Mouse (Mus musculus): ENCODE results near the gene Gm48551. TPM values are rescaled to one million over a fixed set of nuclear protein-coding genes. Genes with fewer than 3 reads are reported as not detected.
A peak's percentile ranks its signal among the peaks of the same experiment; 100 is the strongest.

Gene Gm48551
- polyA plus RNA-seq, 1 experiment, result 3.7 TPM

DNA sequence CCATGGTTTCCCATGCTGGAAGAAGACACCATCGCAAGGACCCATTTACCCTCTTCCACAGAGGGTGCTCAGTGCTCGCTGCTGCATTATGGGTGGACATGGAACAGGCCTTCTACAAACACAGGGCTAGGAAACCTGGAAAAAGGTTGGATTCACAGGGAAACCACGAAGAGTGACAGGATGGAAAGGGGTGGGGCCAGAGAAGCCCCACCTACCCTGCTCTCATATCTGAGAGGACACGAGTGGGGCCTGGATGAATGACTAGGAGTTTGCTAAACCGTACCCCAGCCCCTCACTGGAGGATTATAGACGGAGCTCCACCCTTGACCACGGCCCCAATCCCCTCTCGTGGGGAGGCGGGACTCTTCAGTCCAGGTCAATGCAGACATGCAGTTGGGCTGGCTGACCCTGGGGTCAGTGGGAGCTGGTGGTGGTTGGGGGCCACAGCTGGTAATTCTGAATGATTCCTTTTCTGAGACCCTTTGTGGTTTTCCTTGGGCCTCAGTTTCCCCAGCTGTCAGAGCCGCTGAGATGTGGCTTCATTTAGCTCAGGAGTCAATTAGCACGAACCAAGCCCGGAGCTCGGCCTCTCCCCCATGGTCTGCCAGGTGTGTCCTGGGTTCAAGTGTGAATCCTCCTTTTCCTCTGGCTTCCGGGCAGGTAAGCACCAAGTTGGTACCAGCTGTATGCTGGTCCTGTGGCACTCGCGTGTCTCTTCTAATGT lies 28.5 kb downstream of the Gm48551 start:
- TF ChIP-seq POLR2A (IDR thresholded peaks at IDR 0.05; ENCODE audit: borderline replicate concordance, extremely low read depth, low read depth, low read length) (no peak), CTCF (IDR thresholded peaks at IDR 0.05; ENCODE audit: insufficient read depth, low read length) (no peak)
- DNase-seq, result no peak
- Histone ChIP-seq H3K4me1 (ENCODE audit: control insufficient read depth, insufficient read depth, low read length) (peaks cover 91% of the 10 kb centered on the region), H3K4me3 (replicated peaks; ENCODE audit: extremely low read depth, low read depth, low read length) (no peak overlapping the region)
- WGBS, result 57% methylated on average over 16 of the region's 16 CpGs

DNA sequence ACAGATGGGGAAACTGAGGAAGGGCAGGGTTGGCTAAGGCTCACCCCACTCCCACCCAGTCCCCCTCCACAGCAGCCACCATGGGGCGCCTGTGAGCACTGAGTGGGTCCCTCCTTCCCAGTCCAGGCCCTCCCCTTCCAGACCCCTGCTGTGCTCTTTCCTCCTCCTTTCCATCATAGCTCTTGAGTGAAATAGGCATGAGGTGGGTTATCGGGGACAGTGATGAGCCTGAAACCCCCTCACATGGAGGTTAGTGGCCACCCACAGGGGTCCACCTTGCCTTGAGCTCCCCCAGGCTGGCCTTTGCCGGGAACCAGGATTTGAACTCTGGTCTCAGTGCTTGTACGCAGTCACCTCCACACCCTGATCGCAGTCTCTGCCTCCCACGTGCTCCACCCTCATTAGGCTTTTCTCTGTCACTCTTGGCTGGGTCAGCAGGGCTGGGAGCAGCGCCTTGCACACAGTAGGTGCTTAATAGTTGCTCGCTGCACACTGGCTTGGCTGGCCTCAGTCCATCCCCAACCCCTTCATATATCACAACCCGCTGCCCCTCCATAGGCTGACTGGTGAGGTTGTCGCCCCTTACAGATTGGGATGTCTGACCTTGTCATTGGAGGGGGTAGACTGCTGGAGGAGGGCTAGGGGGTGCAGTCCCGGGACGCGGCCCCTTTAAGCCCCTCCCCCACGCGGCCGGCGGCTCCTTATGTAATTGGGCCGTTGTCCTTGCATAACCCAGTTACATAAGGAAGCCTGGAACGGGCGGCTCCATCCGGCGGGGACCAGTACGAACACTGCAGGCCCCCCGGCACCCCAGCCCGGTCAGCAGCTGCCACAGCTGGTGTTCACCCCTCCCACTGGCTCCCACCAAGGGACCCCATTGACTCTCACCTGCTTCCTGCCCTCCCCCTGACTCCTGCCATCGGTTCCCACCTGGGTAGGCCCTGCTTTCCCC lies 29.3 kb downstream of the Gm48551 start:
- peaks cover 87% of the 10 kb centered on the region for H3K4me1 ChIP-seq (ENCODE audit: control insufficient read depth, insufficient read depth, low read length)
- DNase-seq, result peak; percentile 90
- peak overlapping the region; percentile 38 for H3K4me3 ChIP-seq (replicated peaks; ENCODE audit: extremely low read depth, low read depth, low read length)
- 22% methylated on average over 26 of the region's 26 CpGs for WGBS
- TF ChIP-seq POLR2A (IDR thresholded peaks at IDR 0.05; ENCODE audit: borderline replicate concordance, extremely low read depth, low read depth, low read length) (peak; percentile 73; the same call in 1 of the 2 replicates), CTCF (IDR thresholded peaks at IDR 0.05; ENCODE audit: insufficient read depth, low read length) (no peak)

GRCm38 (mm10) chr10:81414682-81415081 lies 30.4 kb downstream of the Gm48551 start:
- H3K4me1 ChIP-seq (ENCODE audit: control insufficient read depth, insufficient read depth, low read length), result peaks cover 84% of the 10 kb centered on the region
- TF ChIP-seq POLR2A (IDR thresholded peaks at IDR 0.05; ENCODE audit: borderline replicate concordance, extremely low read depth, low read depth, low read length), result no peak
- no peak for TF ChIP-seq CTCF (IDR thresholded peaks at IDR 0.05; ENCODE audit: insufficient read depth, low read length)
- no peak overlapping the region for H3K4me3 ChIP-seq (replicated peaks; ENCODE audit: extremely low read depth, low read depth, low read length)
- DNase-seq, result peak; percentile 55

DNA sequence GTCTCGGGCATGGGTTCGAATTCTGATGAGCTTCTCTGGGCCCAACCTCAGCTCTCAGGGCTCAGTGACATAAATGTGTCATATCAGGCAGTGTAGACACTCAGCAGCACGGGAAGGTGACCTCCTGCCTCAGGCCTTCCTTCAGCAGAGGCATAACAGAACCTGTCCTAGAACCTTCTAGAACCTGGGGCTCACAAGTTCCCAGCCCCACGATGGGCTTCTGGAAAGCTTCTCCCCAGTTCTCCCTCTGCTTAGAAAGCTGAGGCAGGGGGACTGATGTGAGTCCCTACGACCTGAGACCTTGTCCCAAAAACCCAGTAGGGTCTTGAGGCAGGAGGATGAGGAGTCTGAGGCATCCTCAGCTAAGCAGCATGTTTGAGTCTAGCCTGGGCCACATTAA lies 30.9 kb downstream of the Gm48551 start:
- DNase-seq, result no peak
- Histone ChIP-seq H3K4me3 (replicated peaks; ENCODE audit: extremely low read depth, low read depth, low read length) (no peak overlapping the region), H3K4me1 (ENCODE audit: control insufficient read depth, insufficient read depth, low read length) (peaks cover 86% of the 10 kb centered on the region)
- WGBS, result 66% methylated on average over 5 of the region's 5 CpGs
- TF ChIP-seq POLR2A (IDR thresholded peaks at IDR 0.05; ENCODE audit: borderline replicate concordance, extremely low read depth, low read depth, low read length) (no peak), CTCF (IDR thresholded peaks at IDR 0.05; ENCODE audit: insufficient read depth, low read length) (no peak)

- H3K4me1 ChIP-seq (ENCODE audit: control insufficient read depth, insufficient read depth, low read length), result peaks cover 86% of the 10 kb centered on the region
- DNase-seq, result peak; percentile 47
- TF ChIP-seq CTCF (IDR thresholded peaks at IDR 0.05; ENCODE audit: insufficient read depth, low read length), result no peak
- TF ChIP-seq POLR2A (IDR thresholded peaks at IDR 0.05; ENCODE audit: borderline replicate concordance, extremely low read depth, low read depth, low read length), result no peak
- no peak overlapping the region for H3K4me3 ChIP-seq (replicated peaks; ENCODE audit: extremely low read depth, low read depth, low read length)
- WGBS, result 49% methylated on average over 17 of the region's 17 CpGs
Observed at GRCm38 (mm10) chr10:81415549-81416310, 31.5 kb downstream of the Gm48551 start.

GRCm38 (mm10) chr10:81416581-81417226 lies 32.4 kb downstream of the Gm48551 start:
- Histone ChIP-seq H3K4me3 (replicated peaks; ENCODE audit: extremely low read depth, low read depth, low read length) (no peak overlapping the region), H3K4me1 (ENCODE audit: control insufficient read depth, insufficient read depth, low read length) (peaks cover 79% of the 10 kb centered on the region)
- peak; percentile 83 for DNase-seq
- TF ChIP-seq CTCF (IDR thresholded peaks at IDR 0.05; ENCODE audit: insufficient read depth, low read length) (peak; percentile 59), POLR2A (IDR thresholded peaks at IDR 0.05; ENCODE audit: borderline replicate concordance, extremely low read depth, low read depth, low read length) (no peak)
- WGBS, result 4% methylated on average over 26 of the region's 26 CpGs

DNA sequence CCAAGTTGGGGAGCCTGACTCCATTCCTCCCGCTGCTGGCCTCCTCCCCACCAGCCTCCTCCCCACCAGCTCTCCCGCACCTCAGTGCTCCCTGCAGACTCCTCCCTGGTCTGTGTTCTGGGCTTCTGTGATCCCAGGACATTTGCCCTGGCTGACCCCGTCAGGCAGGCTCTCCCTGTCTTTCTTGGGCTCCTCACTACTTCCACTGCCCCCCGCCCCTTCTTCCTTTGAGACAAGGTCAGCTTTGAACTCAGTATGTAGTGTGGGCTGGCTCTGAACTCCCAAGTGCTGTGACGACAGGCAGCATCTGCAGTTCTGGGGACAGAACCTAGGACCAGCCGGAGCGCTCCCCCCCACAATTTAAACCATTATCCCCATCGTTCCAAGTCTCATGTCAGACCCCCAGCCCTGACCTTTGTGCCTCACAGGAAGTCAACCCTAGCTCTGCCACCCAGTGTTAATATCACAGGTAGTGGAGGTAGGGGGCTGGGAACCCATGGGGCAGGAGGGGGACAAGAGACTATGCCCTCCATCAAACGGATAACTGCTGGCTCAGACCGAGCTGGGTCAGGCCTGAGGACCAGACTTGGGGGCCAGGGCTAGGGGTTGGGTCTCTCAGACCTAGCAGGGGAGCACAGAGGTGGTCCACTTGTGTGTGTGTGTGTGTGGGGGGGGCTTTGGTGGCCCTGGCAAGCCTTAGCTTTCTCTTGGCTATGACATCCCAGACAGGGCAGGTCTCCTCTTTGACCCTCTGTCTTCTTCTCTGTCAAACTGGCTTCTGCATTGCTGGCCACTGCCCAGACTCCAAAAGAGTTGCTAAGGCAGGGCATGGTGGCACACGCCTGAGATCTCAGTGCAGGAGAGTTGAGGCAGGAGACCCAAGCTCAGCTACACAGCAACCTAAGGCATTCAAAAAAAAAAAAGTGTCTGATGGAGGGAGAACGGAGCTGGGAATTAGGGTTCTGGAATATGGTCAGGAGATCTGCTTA lies 33.3 kb downstream of the Gm48551 start:
- no peak for DNase-seq
- no peak overlapping the region for H3K4me3 ChIP-seq (replicated peaks; ENCODE audit: extremely low read depth, low read depth, low read length)
- peaks cover 75% of the 10 kb centered on the region for H3K4me1 ChIP-seq (ENCODE audit: control insufficient read depth, insufficient read depth, low read length)
- TF ChIP-seq CTCF (IDR thresholded peaks at IDR 0.05; ENCODE audit: insufficient read depth, low read length), result no peak
- no peak for TF ChIP-seq POLR2A (IDR thresholded peaks at IDR 0.05; ENCODE audit: borderline replicate concordance, extremely low read depth, low read depth, low read length)
- 37% methylated on average over 12 of the region's 12 CpGs for WGBS

Data from lung, adult 2 months (tissue).